Mouse (Mus musculus): Measurements from ENCODE around the gene Olfr1055. TPM values are rescaled to one million over a fixed set of nuclear protein-coding genes. Genes with fewer than 3 reads are reported as not detected.
"Not testable (repeated sequence)": the region's sequence is repeated elsewhere in the genome, so short reads cannot be mapped to it uniquely, and the experiment has no call there.

The Olfr1055 gene
- not detected in 2 replicates for polyA plus RNA-seq (2015; fragmentation: Nextera tagmentation; extraction: Ambion mirVana)

GRCm38 (mm10) chr2:86350184-86350583 is at the start of gene Olfr1055:
Gene Olfr1055, minus strand, starts transcription at chr2:86350284.
- H3K4me3 ChIP-seq (ENCODE audit: low read depth, low read length): no peak within 1 kb of the TSS
- no peaks in the 10 kb centered on the region for H3K36me3 ChIP-seq (ENCODE audit: control insufficient read depth, insufficient read depth)
- H3K27me3 ChIP-seq (ENCODE audit: control insufficient read depth, insufficient read depth, low read depth, low read length): no peaks in the 10 kb centered on the region
- no peak within 1 kb of the TSS for H3K27ac ChIP-seq (ENCODE audit: low read length)
- ATAC-seq (ENCODE audit: low read depth): no peak
- H3K9ac ChIP-seq (ENCODE audit: low read depth, low read length): no peak within 1 kb of the TSS
- H3K4me2 ChIP-seq (ENCODE audit: low read depth, low read length): no peak within 1 kb of the TSS
- H3K9me3 ChIP-seq (replicated peaks; ENCODE audit: control insufficient read depth, low read length): no peaks in the 10 kb centered on the region
- 77% methylated on average over 5 of the region's 5 CpGs for WGBS (ENCODE audit: insufficient replicate concordance)
- H3K4me1 ChIP-seq (ENCODE audit: control insufficient read depth, low read depth, low read length): no peaks in the 10 kb centered on the region

GRCm38 (mm10) chr2:86395114-86395513 is 45.0 kb upstream of the Olfr1055 start:
- 55% methylated on average over 2 of the region's 2 CpGs for WGBS (ENCODE audit: insufficient replicate concordance)
- H3K9ac ChIP-seq (ENCODE audit: low read depth, low read length): no peak overlapping the region
- no peak for ATAC-seq (ENCODE audit: low read depth)
- H3K27me3 ChIP-seq (ENCODE audit: control insufficient read depth, insufficient read depth, low read depth, low read length): no peaks in the 10 kb centered on the region
- no peak overlapping the region for H3K4me3 ChIP-seq (ENCODE audit: low read depth, low read length)
- H3K27ac ChIP-seq (ENCODE audit: low read length): no peak overlapping the region
- H3K36me3 ChIP-seq (ENCODE audit: control insufficient read depth, insufficient read depth): no peaks in the 10 kb centered on the region
- no peaks in the 10 kb centered on the region for H3K9me3 ChIP-seq (replicated peaks; ENCODE audit: control insufficient read depth, low read length)
- H3K4me1 ChIP-seq (ENCODE audit: control insufficient read depth, low read depth, low read length): no peaks in the 10 kb centered on the region
- no peak overlapping the region for H3K4me2 ChIP-seq (ENCODE audit: low read depth, low read length)

GRCm38 (mm10) chr2:86388461-86388860 is 38.4 kb upstream of the Olfr1055 start, which contains the start of gene Olfr1058:
Gene Olfr1058, minus strand, starts transcription at chr2:86388561.
- not testable (repeated sequence) for H3K36me3 ChIP-seq (ENCODE audit: control insufficient read depth, insufficient read depth); H3K4me3 ChIP-seq (ENCODE audit: low read depth, low read length); H3K27ac ChIP-seq (ENCODE audit: low read length); H3K4me2 ChIP-seq (ENCODE audit: low read depth, low read length); H3K4me1 ChIP-seq (ENCODE audit: control insufficient read depth, low read depth, low read length); H3K9ac ChIP-seq (ENCODE audit: low read depth, low read length); ATAC-seq (ENCODE audit: low read depth); H3K9me3 ChIP-seq (replicated peaks; ENCODE audit: control insufficient read depth, low read length); H3K27me3 ChIP-seq (ENCODE audit: control insufficient read depth, insufficient read depth, low read depth, low read length)

DNA sequence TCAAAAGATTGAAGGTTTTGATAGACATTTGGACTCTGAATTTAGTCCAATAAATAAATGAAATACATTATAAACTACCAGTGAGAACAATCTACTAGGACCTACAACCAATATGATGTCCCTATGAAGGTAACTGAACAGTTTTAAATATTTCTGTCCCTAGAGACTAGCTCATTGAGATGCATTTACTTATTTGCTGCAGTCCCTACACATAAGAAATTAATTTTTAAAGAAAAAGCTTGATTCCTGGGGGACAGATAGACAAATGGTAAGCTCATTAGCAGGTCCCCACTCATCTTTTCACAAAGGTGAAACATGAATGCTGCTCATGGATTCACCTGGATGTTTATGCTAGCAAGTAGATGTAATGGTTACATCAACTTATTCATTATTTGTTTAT is 28.2 kb upstream of the Olfr1055 start, which contains the start of gene Olfr1057:
Gene Olfr1057 (minus strand): TSS at position 101 of the 400 bp plus-strand sequence.
- no peak within 1 kb of the TSS for H3K27ac ChIP-seq (ENCODE audit: low read length)
- no peak within 1 kb of the TSS for H3K4me2 ChIP-seq (ENCODE audit: low read depth, low read length)
- ATAC-seq (ENCODE audit: low read depth): no peak
- no peak within 1 kb of the TSS for H3K9ac ChIP-seq (ENCODE audit: low read depth, low read length)
- no peak within 1 kb of the TSS for H3K4me3 ChIP-seq (ENCODE audit: low read depth, low read length)
- no peaks in the 10 kb centered on the region for H3K4me1 ChIP-seq (ENCODE audit: control insufficient read depth, low read depth, low read length)
- H3K27me3 ChIP-seq (ENCODE audit: control insufficient read depth, insufficient read depth, low read depth, low read length): no peaks in the 10 kb centered on the region
- H3K36me3 ChIP-seq (ENCODE audit: control insufficient read depth, insufficient read depth): no peaks in the 10 kb centered on the region
- no peaks in the 10 kb centered on the region for H3K9me3 ChIP-seq (replicated peaks; ENCODE audit: control insufficient read depth, low read length)

- WGBS (ENCODE audit: insufficient replicate concordance): no CpG with 5 or more reads among the region's 6 CpGs
- ATAC-seq (ENCODE audit: low read depth); H3K4me3 ChIP-seq (ENCODE audit: low read depth, low read length): not testable (repeated sequence)
These were observed 16.3 kb upstream of the Olfr1055 start for GRCm38 (mm10) chr2:86366342-86366741.

DNA sequence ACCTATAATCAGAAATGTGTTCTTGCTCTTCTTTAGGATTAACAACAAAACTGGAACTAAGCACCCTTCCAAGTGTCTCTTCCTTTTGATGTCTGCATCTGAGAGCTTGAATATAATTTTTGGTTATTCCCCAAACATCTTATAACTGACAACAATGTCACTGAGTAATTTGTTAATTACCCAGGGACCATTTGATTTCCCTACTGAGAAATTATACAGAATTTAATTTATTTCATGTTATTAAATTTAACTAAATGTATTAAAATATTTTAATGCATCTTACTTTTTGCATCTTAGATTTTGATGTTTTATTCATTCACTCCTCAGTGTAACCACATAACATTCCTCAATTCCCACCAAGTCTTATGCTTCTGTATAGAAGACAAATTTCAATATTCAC is 12.3 kb upstream of the Olfr1055 start, which contains the start of gene Olfr1056:
Gene Olfr1056 (minus strand): TSS at position 101 of the 400 bp plus-strand sequence.
- H3K9me3 ChIP-seq (replicated peaks; ENCODE audit: control insufficient read depth, low read length): no peaks in the 10 kb centered on the region
- no peak within 1 kb of the TSS for H3K9ac ChIP-seq (ENCODE audit: low read depth, low read length)
- ATAC-seq (ENCODE audit: low read depth): no peak

More at GRCm38 (mm10) chr2:86366342-86366741, 16.3 kb upstream of the Olfr1055 start:
- H3K27ac ChIP-seq (ENCODE audit: low read length); H3K36me3 ChIP-seq (ENCODE audit: control insufficient read depth, insufficient read depth); H3K27me3 ChIP-seq (ENCODE audit: control insufficient read depth, insufficient read depth, low read depth, low read length); H3K4me1 ChIP-seq (ENCODE audit: control insufficient read depth, low read depth, low read length); H3K9ac ChIP-seq (ENCODE audit: low read depth, low read length); H3K4me2 ChIP-seq (ENCODE audit: low read depth, low read length); H3K9me3 ChIP-seq (replicated peaks; ENCODE audit: control insufficient read depth, low read length): not testable (repeated sequence)

GRCm38 (mm10) chr2:86351751-86352150 is 1.7 kb upstream of the Olfr1055 start:
- H3K27me3 ChIP-seq (ENCODE audit: control insufficient read depth, insufficient read depth, low read depth, low read length); H3K4me3 ChIP-seq (ENCODE audit: low read depth, low read length); H3K9ac ChIP-seq (ENCODE audit: low read depth, low read length); H3K4me2 ChIP-seq (ENCODE audit: low read depth, low read length); H3K36me3 ChIP-seq (ENCODE audit: control insufficient read depth, insufficient read depth); ATAC-seq (ENCODE audit: low read depth); H3K4me1 ChIP-seq (ENCODE audit: control insufficient read depth, low read depth, low read length); H3K9me3 ChIP-seq (replicated peaks; ENCODE audit: control insufficient read depth, low read length); H3K27ac ChIP-seq (ENCODE audit: low read length): not testable (repeated sequence)
- 76% methylated on average over 1 of the region's 1 CpGs for WGBS (ENCODE audit: insufficient replicate concordance)

More for the DNA sequence above, 12.3 kb upstream of the Olfr1055 start, which contains the start of gene Olfr1056:
- H3K27ac ChIP-seq (ENCODE audit: low read length): no peak within 1 kb of the TSS
- H3K4me2 ChIP-seq (ENCODE audit: low read depth, low read length): no peak within 1 kb of the TSS
- H3K4me3 ChIP-seq (ENCODE audit: low read depth, low read length): no peak within 1 kb of the TSS
- no peaks in the 10 kb centered on the region for H3K4me1 ChIP-seq (ENCODE audit: control insufficient read depth, low read depth, low read length)
- H3K36me3 ChIP-seq (ENCODE audit: control insufficient read depth, insufficient read depth): no peaks in the 10 kb centered on the region
- no peaks in the 10 kb centered on the region for H3K27me3 ChIP-seq (ENCODE audit: control insufficient read depth, insufficient read depth, low read depth, low read length)

DNA sequence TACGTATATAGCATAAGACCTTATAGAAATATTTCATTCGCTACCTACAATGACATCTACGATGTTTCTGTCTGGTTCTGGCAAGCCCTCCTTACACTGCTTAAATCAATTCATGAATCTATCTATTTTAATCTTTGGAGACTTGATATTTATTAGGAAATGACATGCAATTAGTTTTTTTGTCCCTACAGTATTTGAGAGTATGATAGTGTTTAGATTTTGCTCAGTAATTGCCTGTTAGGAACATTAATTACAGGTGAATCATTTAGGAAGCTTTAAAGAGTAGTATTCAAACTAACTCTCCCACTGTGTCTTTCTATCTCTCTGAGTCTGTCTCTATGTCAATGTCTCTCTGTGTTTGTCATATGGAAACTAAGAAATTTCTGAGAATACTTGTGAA is 14.8 kb downstream of the Olfr1055 start, which contains the start of gene Olfr1054:
Gene Olfr1054 (minus strand): TSS at position 101 of the 400 bp plus-strand sequence.
- Histone ChIP-seq H3K4me2 (ENCODE audit: low read depth, low read length) (no peak within 1 kb of the TSS), H3K4me3 (ENCODE audit: low read depth, low read length) (no peak within 1 kb of the TSS), H3K36me3 (ENCODE audit: control insufficient read depth, insufficient read depth) (no peaks in the 10 kb centered on the region), H3K4me1 (ENCODE audit: control insufficient read depth, low read depth, low read length) (no peaks in the 10 kb centered on the region), H3K9me3 (replicated peaks; ENCODE audit: control insufficient read depth, low read length) (no peaks in the 10 kb centered on the region), H3K9ac (ENCODE audit: low read depth, low read length) (no peak within 1 kb of the TSS), H3K27ac (ENCODE audit: low read length) (no peak within 1 kb of the TSS), H3K27me3 (ENCODE audit: control insufficient read depth, insufficient read depth, low read depth, low read length) (no peaks in the 10 kb centered on the region)
- WGBS (ENCODE audit: insufficient replicate concordance): 61% methylated on average over 3 of the region's 3 CpGs
- ATAC-seq (ENCODE audit: low read depth): no peak

DNA sequence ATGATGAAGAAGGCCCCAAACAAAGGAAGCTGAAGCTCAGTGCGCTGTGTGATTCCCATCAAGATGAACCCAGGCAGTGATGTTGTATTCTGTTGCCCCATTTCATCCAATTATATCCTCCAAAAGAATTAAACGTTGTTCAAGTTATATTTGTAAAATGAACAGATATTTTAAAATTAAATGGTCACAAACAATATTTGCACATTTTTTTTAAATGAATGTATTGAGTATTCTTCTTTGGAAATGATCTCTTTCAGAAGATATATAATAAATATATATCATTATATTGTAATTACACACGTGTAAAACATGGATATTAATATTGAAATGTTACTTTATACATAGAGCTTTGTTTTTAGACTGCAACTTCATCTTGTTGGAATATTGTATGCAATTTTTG is 34.9 kb downstream of the Olfr1055 start, which contains the start of gene Olfr1053:
Gene Olfr1053 (minus strand): TSS at position 101 of the 400 bp plus-strand sequence.
- Histone ChIP-seq H3K4me2 (ENCODE audit: low read depth, low read length) (no peak within 1 kb of the TSS), H3K36me3 (ENCODE audit: control insufficient read depth, insufficient read depth) (no peaks in the 10 kb centered on the region), H3K9me3 (replicated peaks; ENCODE audit: control insufficient read depth, low read length) (no peaks in the 10 kb centered on the region), H3K9ac (ENCODE audit: low read depth, low read length) (no peak within 1 kb of the TSS), H3K4me3 (ENCODE audit: low read depth, low read length) (no peak within 1 kb of the TSS), H3K4me1 (ENCODE audit: control insufficient read depth, low read depth, low read length) (no peaks in the 10 kb centered on the region), H3K27me3 (ENCODE audit: control insufficient read depth, insufficient read depth, low read depth, low read length) (no peaks in the 10 kb centered on the region), H3K27ac (ENCODE audit: low read length) (no peak within 1 kb of the TSS)
- 42% methylated on average over 3 of the region's 3 CpGs for whole genome bisulfite sequencing (ENCODE audit: insufficient replicate concordance)
- no peak for ATAC-seq (ENCODE audit: low read depth)

Measured in liver, embryonic 16.5 days (tissue).